Mouse (Mus musculus) small intestine, adult 2 months (tissue): ENCODE results near the gene Rad9a. TPM values are rescaled to one million over a fixed set of nuclear protein-coding genes. Genes with fewer than 3 reads are reported as not detected.
A peak's percentile ranks its signal among the peaks of the same experiment; 100 is the strongest.

Experiments used
- H3K27ac ChIP-seq: fragments of 200-500 bp; 2 replicates; pipeline ENCODE4 v1.5.1; 2012; ENCODE audit warnings: low read depth, low read length, control low read depth, inconsistent platforms; ENCODE audit not compliant: insufficient read depth
- H3K27me3 ChIP-seq: fragments of 200-500 bp; 2 replicates; pipeline ENCODE4 v1.6.1; 2012; ENCODE audit warnings: mild to moderate bottlenecking, moderate library complexity, low read length, inconsistent platforms; ENCODE audit not compliant: control insufficient read depth, insufficient read depth
- H3K36me3 ChIP-seq: fragments of 200-500 bp; 2 replicates; pipeline ENCODE4 v1.6.1; 2012; ENCODE audit warnings: mild to moderate bottlenecking, low read length, control low read depth, inconsistent platforms; ENCODE audit not compliant: control insufficient read depth, insufficient read depth
- H3K4me1 ChIP-seq: fragments of 200-500 bp; 2 replicates; pipeline ENCODE4 v1.6.1; 2012; ENCODE audit warnings: low read length, inconsistent platforms, mixed read lengths; ENCODE audit not compliant: control insufficient read depth, insufficient read depth, insufficient read length
- H3K4me3 ChIP-seq: fragments of 200-500 bp; 2 replicates; pipeline ENCODE4 v1.5.1; 2012; ENCODE audit warnings: low read depth, mild to moderate bottlenecking, control low read depth, inconsistent platforms, low read length, moderate library complexity
- CTCF ChIP-seq: fragments of 200-500 bp; IDR thresholded peaks from 2 replicates; pipeline ENCODE4 v1.5.1; 2012; ENCODE audit warnings: low read depth, mild to moderate bottlenecking, control low read depth, inconsistent platforms, low read length, moderate library complexity, mixed read lengths; ENCODE audit not compliant: insufficient replicate concordance, insufficient read length; ENCODE audit errors: extremely low read depth
- POLR2A ChIP-seq: fragments of 200-500 bp; IDR thresholded peaks from 2 replicates; pipeline ENCODE4 v1.6.1; 2012; ENCODE audit warnings: low read depth, mild to moderate bottlenecking, control low read depth, inconsistent platforms, low read length, moderate library complexity
- WGBS: fragments of 180-500 bp; shearing (Covaris S2); methylation state at CpG from one replicate; pipeline ENCODE4 v1.1.7; 2018; 5-methylcytosine and 5-hydroxymethylcytosine counted together
- polyA plus RNA-seq: library from polyadenylated mRNA; depleted of rRNA; stranded (reverse); fragments of >200 nt; gene quantifications from 2 replicates; pipeline ENCODE4 v1.2.3, GENCODE M21; 2012

The Rad9a gene
- polyA plus RNA-seq, 1 experiment, result 12.2 TPM

DNA sequence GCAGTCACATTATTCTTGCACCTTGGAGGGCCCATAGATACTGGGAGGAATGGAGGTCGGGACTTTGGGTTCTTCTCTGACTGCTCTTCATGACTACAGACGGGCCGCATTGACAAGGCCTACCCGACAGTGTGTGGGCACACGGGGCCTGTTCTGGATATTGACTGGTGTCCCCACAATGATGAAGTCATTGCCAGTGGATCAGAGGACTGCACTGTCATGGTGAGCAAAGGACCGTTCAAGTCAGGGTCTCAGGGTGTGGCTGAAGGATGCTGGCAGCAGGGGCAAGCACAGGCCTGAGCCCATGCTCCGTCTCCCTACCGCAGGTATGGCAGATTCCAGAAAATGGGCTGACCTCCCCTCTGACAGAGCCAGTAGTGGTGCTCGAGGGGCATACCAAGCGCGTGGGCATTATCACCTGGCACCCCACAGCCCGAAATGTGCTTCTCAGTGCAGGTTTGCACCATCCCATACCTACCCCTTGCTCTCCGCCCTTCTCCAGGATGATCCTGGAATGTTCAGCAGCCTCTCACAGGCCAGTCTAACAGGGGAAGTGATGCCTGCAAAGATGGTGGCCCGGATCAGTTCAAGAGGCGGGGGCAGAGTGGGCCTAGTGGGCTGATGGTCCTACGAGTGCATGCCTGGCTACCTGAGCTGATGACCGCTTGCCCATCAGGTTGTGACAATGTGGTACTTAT is 51.5 kb downstream of the Rad9a start:
- peaks cover 40% of the 10 kb centered on the region for H3K36me3 ChIP-seq
- peak overlapping the region; percentile 86 for H3K27ac ChIP-seq
- no peak for TF ChIP-seq POLR2A
- TF ChIP-seq CTCF, result no peak
- peak overlapping the region; percentile 94 for H3K4me3 ChIP-seq
- H3K27me3 ChIP-seq, result no peaks in the 10 kb centered on the region
- WGBS, result 84% methylated on average over 17 of the region's 17 CpGs
- H3K4me1 ChIP-seq, result peaks cover 12% of the 10 kb centered on the region

DNA sequence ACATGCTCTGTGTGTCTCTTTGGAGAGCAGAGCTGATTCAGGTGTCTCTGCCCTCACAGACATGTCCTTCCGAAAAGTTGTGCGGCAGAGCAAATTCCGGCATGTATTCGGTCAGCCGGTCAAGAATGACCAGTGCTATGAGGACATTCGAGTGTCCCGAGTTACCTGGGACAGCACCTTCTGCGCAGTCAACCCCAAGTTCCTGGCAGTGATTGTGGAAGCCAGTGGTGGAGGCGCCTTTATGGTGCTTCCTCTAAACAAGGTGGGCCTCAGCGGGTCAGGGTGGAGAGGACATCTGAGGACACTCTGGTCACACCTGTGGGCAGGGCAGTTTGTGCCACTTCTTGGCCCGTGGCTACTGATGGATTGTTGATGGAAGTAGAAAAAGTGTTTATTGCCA is 52.2 kb downstream of the Rad9a start:
- Histone ChIP-seq H3K27ac (peak overlapping the region; percentile 86), H3K4me3 (peak overlapping the region; percentile 94), H3K4me1 (peaks cover 12% of the 10 kb centered on the region), H3K27me3 (no peaks in the 10 kb centered on the region), H3K36me3 (peaks cover 40% of the 10 kb centered on the region)
- 40% methylated on average over 11 of the region's 11 CpGs for WGBS
- no peak for TF ChIP-seq POLR2A
- TF ChIP-seq CTCF, result no peak

GRCm38 (mm10) chr19:4148819-4149218 is 52.6 kb downstream of the Rad9a start:
- TF ChIP-seq CTCF, result no peak
- WGBS, result under 1% methylated on average over 8 of the region's 8 CpGs

DNA sequence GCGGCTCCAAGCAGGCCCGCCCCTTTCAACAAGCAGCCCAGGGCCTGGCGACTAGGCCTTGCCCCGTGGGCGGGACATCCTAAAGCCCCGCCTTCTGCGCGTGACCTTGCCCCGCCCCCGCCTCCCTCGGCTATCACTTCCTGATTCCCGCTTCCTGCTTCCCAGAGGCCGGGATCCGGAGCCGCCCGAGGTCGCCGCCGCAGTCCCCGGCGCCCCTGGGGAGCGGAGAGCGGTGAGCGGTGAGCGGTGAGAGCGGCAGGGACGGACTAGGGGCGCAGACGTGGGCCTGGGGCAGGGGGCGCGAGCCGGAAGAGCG is 53.0 kb downstream of the Rad9a start, which contains the start of gene Coro1b:
TSS of gene Coro1b (plus strand) at position 129 of the 316 bp plus-strand sequence.
- Histone ChIP-seq H3K4me3 (peak within 1 kb of the TSS; percentile 94), H3K27ac (peak within 1 kb of the TSS; percentile 86), H3K36me3 (peaks cover 36% of the 10 kb centered on the region), H3K4me1 (peaks cover 12% of the 10 kb centered on the region), H3K27me3 (no peaks in the 10 kb centered on the region)
- TF ChIP-seq POLR2A (peak; percentile 98), CTCF (no peak)
- WGBS, result under 1% methylated on average over 33 of the region's 33 CpGs

More at GRCm38 (mm10) chr19:4148819-4149218, 52.6 kb downstream of the Rad9a start:
- Histone ChIP-seq H3K36me3 (peaks cover 40% of the 10 kb centered on the region), H3K4me1 (peaks cover 12% of the 10 kb centered on the region), H3K27ac (peak overlapping the region; percentile 86), H3K27me3 (no peaks in the 10 kb centered on the region), H3K4me3 (peak overlapping the region; percentile 94)

- peaks cover 31% of the 10 kb centered on the region for H3K36me3 ChIP-seq
- peak overlapping the region; percentile 94 for H3K4me3 ChIP-seq
- no peaks in the 10 kb centered on the region for H3K27me3 ChIP-seq
- H3K4me1 ChIP-seq, result peaks cover 12% of the 10 kb centered on the region
- WGBS, result 40% methylated on average over 9 of the region's 9 CpGs
- H3K27ac ChIP-seq, result no peak overlapping the region
- no peak for TF ChIP-seq POLR2A
- TF ChIP-seq CTCF, result no peak
Observed at GRCm38 (mm10) chr19:4147782-4148490, 53.5 kb downstream of the Rad9a start.

DNA sequence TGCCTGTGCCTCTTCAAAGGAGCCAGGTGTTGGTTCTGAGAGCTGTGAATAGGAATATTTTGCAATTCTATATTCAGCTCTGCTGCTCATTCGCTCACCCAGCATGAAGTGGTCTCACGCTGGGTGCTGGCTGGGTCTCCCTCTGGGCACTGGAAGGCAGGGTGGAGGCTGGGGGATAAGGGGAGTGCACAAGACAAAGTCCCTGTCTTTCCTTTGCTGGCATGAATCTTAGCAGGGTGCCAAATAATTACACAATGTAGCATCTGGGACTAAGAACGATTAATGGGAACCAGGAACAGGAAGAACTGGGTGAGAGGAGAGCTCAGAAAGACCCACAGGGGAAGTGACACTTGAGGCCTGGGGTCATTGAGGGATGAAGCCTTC is 54.4 kb downstream of the Rad9a start:
- H3K4me3 ChIP-seq, result no peak overlapping the region
- WGBS, result 77% methylated on average over 3 of the region's 3 CpGs
- peaks cover 12% of the 10 kb centered on the region for H3K4me1 ChIP-seq
- H3K27me3 ChIP-seq, result no peaks in the 10 kb centered on the region
- H3K36me3 ChIP-seq, result peaks cover 22% of the 10 kb centered on the region
- TF ChIP-seq POLR2A (no peak), CTCF (no peak)
- H3K27ac ChIP-seq, result peak overlapping the region; percentile 2; the same call in 1 of the 2 replicates

DNA sequence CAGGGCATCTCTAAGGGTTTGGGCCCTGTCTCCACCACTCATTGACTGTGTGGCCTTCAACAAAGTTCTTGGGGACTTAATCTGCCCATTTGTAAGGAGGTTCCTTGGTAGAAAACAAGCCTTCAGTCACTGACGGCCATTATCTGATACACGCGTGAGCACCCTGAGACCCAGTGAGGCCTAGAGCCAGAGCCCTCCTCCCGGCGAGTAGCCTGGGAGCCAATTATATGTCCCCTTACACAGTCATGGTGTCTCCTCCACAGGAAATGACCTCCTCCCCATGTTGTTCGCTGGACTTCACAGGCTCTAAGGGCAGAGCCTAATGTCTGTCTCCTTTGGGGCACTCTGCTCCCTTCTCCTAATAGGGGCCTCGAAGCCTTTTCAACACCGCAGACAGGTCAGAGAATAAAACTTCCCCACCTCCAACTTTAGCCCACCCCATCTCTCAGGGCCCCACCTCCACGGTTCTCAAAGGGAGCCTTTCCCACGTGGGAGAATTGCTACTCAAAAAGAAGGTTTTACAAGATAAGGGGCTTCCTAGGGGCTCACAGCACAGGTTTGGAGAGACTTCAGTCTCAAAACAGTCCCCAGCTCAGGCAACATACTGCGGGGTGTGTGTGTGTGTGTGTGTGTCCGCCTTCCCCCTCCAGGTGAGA is 55.0 kb downstream of the Rad9a start:
- H3K27me3 ChIP-seq, result no peaks in the 10 kb centered on the region
- 86% methylated on average over 12 of the region's 12 CpGs for WGBS
- H3K4me1 ChIP-seq, result peaks cover 12% of the 10 kb centered on the region

More for the DNA sequence above, 55.0 kb downstream of the Rad9a start:
- H3K4me3 ChIP-seq, result no peak overlapping the region
- peaks cover 18% of the 10 kb centered on the region for H3K36me3 ChIP-seq
- peak overlapping the region; percentile 2; the same call in 1 of the 2 replicates for H3K27ac ChIP-seq
- no peak for TF ChIP-seq POLR2A
- no peak for TF ChIP-seq CTCF
